Mouse (Mus musculus): ENCODE results near the gene Hhatl. TPM values are rescaled to one million over a fixed set of nuclear protein-coding genes. Genes with fewer than 3 reads are reported as not detected.

The Hhatl gene
- polyA plus RNA-seq, 1 experiment from 2014 or later: 0.38 TPM

GRCm38 (mm10) chr9:121756785-121757184, 35.5 kb downstream of the Hhatl start:
- Histone ChIP-seq H3K4me3 (replicated peaks) (no peak overlapping the region), H3K4me2 (no peak overlapping the region), H3K9me3 (replicated peaks) (no peaks in the 10 kb centered on the region), H3K27me3 (replicated peaks) (no peaks in the 10 kb centered on the region), H3K4me1 (peaks cover 34% of the 10 kb centered on the region), H3K27ac (replicated peaks) (no peak overlapping the region), H3K9ac (replicated peaks) (no peak overlapping the region), H3K36me3 (peaks cover 44% of the 10 kb centered on the region)
- 86% methylated on average over 3 of the region's 3 CpGs for WGBS
- ATAC-seq (ENCODE audit: low FRiP score): no peak

- Histone ChIP-seq H3K36me3 (peaks cover 65% of the 10 kb centered on the region), H3K9me3 (replicated peaks) (no peaks in the 10 kb centered on the region), H3K27me3 (replicated peaks) (no peaks in the 10 kb centered on the region), H3K4me2 (no peak overlapping the region), H3K9ac (replicated peaks) (no peak overlapping the region), H3K27ac (replicated peaks) (no peak overlapping the region), H3K4me3 (replicated peaks) (no peak overlapping the region), H3K4me1 (peaks cover 20% of the 10 kb centered on the region)
- 98% methylated on average over 3 of the region's 3 CpGs for WGBS
- ATAC-seq (ENCODE audit: low FRiP score): no peak
Observed at GRCm38 (mm10) chr9:121754624-121755023, 37.7 kb downstream of the Hhatl start.

DNA sequence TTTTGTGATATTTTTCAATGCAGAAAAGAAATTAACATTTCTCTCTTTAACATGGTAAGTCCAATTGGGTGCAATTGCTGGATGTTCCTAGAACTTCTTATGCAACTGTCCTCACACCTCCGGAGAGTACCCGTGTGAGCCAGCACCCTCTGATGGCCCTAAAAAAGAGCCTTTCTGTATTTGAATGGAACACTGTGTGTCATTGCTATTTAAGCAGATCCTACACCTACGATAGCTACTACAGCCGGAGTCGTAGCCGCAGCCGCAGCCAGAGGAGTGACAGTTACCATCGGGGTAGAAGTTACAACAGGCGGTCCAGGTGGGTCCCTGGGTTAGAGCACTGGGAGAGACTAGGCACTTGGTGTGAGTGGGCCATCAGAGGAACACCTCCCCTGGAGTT, 39.5 kb downstream of the Hhatl start:
- H3K4me1 ChIP-seq: peaks cover 8% of the 10 kb centered on the region
- peaks cover 84% of the 10 kb centered on the region for H3K36me3 ChIP-seq
- no peaks in the 10 kb centered on the region for H3K9me3 ChIP-seq (replicated peaks)
- no peak overlapping the region for H3K4me2 ChIP-seq
- no peak for ATAC-seq (ENCODE audit: low FRiP score)
- H3K9ac ChIP-seq (replicated peaks): no peak overlapping the region
- 97% methylated on average over 9 of the region's 9 CpGs for WGBS
- H3K27ac ChIP-seq (replicated peaks): no peak overlapping the region
- no peak overlapping the region for H3K4me3 ChIP-seq (replicated peaks)
- H3K27me3 ChIP-seq (replicated peaks): no peaks in the 10 kb centered on the region

GRCm38 (mm10) chr9:121744051-121744450, 48.3 kb downstream of the Hhatl start:
- Histone ChIP-seq H3K36me3 (peaks cover 75% of the 10 kb centered on the region), H3K27me3 (replicated peaks) (no peaks in the 10 kb centered on the region), H3K4me1 (no peaks in the 10 kb centered on the region), H3K27ac (replicated peaks) (no peak overlapping the region), H3K9ac (replicated peaks) (no peak overlapping the region), H3K9me3 (replicated peaks) (no peaks in the 10 kb centered on the region), H3K4me2 (no peak overlapping the region), H3K4me3 (replicated peaks) (no peak overlapping the region)
- 90% methylated on average over 8 of the region's 8 CpGs for WGBS
- no peak for ATAC-seq (ENCODE audit: low FRiP score)

DNA sequence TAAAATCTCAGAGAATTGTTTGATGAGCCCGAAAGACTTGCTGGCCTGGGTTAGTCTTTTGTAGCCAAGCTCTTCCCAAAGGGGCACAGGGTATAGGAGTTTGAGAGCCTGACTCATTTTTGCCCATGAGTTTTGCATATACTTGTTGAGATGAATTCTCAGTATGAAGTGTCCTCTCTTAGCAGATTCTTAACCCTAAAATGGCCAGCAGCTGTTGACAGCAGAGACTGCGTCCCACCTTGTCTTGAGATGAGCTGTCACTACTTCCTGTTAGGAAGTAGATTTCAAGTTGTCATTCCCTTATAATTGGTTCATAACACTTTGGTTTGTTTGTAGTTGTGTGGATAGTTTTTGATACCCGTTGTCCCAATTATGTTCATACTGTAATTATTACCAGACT, 51.1 kb downstream of the Hhatl start:
- H3K4me3 ChIP-seq (replicated peaks): no peak overlapping the region
- no peak overlapping the region for H3K4me2 ChIP-seq
- no peaks in the 10 kb centered on the region for H3K27me3 ChIP-seq (replicated peaks)
- no peak for ATAC-seq (ENCODE audit: low FRiP score)
- no peak overlapping the region for H3K27ac ChIP-seq (replicated peaks)
- H3K9ac ChIP-seq (replicated peaks): no peak overlapping the region
- H3K36me3 ChIP-seq: peaks cover 46% of the 10 kb centered on the region
- H3K9me3 ChIP-seq (replicated peaks): no peaks in the 10 kb centered on the region
- no peaks in the 10 kb centered on the region for H3K4me1 ChIP-seq
- WGBS: 95% methylated on average over 3 of the region's 3 CpGs

DNA sequence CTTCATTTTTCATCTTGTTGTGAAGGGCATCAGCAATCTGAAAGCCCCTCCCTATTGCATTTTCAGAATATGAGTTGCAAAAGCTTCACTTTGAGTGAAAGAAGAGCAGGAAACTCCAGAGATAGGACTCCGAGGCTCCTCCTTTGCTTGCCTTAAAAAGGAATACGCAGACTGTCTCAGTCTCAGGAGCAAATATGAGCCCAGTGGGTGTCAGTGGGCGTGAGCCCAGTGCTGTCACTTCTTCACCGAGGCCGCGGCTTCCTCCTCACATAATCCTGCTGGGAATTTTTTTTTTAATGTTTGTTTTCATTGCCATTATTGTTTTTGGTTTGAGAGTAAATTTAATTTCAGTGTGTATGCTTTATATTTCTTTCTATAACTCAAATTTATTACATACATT, 51.8 kb downstream of the Hhatl start:
- H3K4me2 ChIP-seq: no peak overlapping the region
- H3K27ac ChIP-seq (replicated peaks): no peak overlapping the region
- H3K4me3 ChIP-seq (replicated peaks): no peak overlapping the region
- peaks cover 44% of the 10 kb centered on the region for H3K36me3 ChIP-seq
- H3K27me3 ChIP-seq (replicated peaks): no peaks in the 10 kb centered on the region
- ATAC-seq (ENCODE audit: low FRiP score): no peak
- no peak overlapping the region for H3K9ac ChIP-seq (replicated peaks)
- WGBS: 80% methylated on average over 6 of the region's 6 CpGs
- H3K4me1 ChIP-seq: no peaks in the 10 kb centered on the region
- no peaks in the 10 kb centered on the region for H3K9me3 ChIP-seq (replicated peaks)

Other genes with a start within 250 kb of the Hhatl start
- 0.77 TPM in 1 of 2 replicates, not detected in the other for gene Lyzl4, start 150.4 kb downstream of the Hhatl start, polyA plus RNA-seq (2015; fragmentation: Nextera tagmentation; extraction: Ambion mirVana)
- 0.38 and 1.1 TPM in 2 replicates for gene Vipr1, start 149.8 kb downstream of the Hhatl start, polyA plus RNA-seq (2015; fragmentation: Nextera tagmentation; extraction: Ambion mirVana)
- gene Sec22c, start 87.0 kb downstream of the Hhatl start, polyA plus RNA-seq (2015; fragmentation: Nextera tagmentation; extraction: Ambion mirVana): 20.0 and 21.3 TPM in 2 replicates
- gene Ss18l2, start 82.2 kb downstream of the Hhatl start, polyA plus RNA-seq (2015; fragmentation: Nextera tagmentation; extraction: Ambion mirVana): 182 and 206 TPM in 2 replicates
- 51.5 and 52.8 TPM in 2 replicates for gene Nktr, start 73.3 kb downstream of the Hhatl start, polyA plus RNA-seq (2015; fragmentation: Nextera tagmentation; extraction: Ambion mirVana)
- gene Zfp651, start 33.2 kb downstream of the Hhatl start, polyA plus RNA-seq (2015; fragmentation: Nextera tagmentation; extraction: Ambion mirVana): 27.9 and 36.3 TPM in 2 replicates
- gene Klhl40, start 14.9 kb downstream of the Hhatl start, polyA plus RNA-seq (2015; fragmentation: Nextera tagmentation; extraction: Ambion mirVana): 2.7 and 3.6 TPM in 2 replicates
- gene Ccdc13, start 47.0 kb upstream of the Hhatl start, polyA plus RNA-seq (2015; fragmentation: Nextera tagmentation; extraction: Ambion mirVana): 2.1 and 4.0 TPM in 2 replicates
- gene Higd1a, start 65.9 kb upstream of the Hhatl start, polyA plus RNA-seq (2015; fragmentation: Nextera tagmentation; extraction: Ambion mirVana): 149 and 169 TPM in 2 replicates
- gene Ackr2, start 105.8 kb upstream of the Hhatl start, polyA plus RNA-seq (2015; fragmentation: Nextera tagmentation; extraction: Ambion mirVana): 1.5 and 1.7 TPM in 2 replicates
- not detected in 2 replicates for gene Cyp8b1, start 123.8 kb upstream of the Hhatl start, polyA plus RNA-seq (2015; fragmentation: Nextera tagmentation; extraction: Ambion mirVana)
- 1.9 and 2.4 TPM in 2 replicates for gene Fam198a, start 158.5 kb upstream of the Hhatl start, polyA plus RNA-seq (2015; fragmentation: Nextera tagmentation; extraction: Ambion mirVana)
- gene Pomgnt2, start 204.6 kb upstream of the Hhatl start, polyA plus RNA-seq (2015; fragmentation: Nextera tagmentation; extraction: Ambion mirVana): 34.3 and 37.8 TPM in 2 replicates

Measured in neural tube, embryonic 15.5 days (tissue).